Mouse (Mus musculus) NIH3T3 (cell line): ENCODE results near the gene Npr2.

ENCODE experiments used
- DNase-seq: peaks from one replicate; pipeline ENCODE4 v3.0.0-alpha.2; 2012; ENCODE audit warnings: low read depth

Npr2 gene

DNA sequence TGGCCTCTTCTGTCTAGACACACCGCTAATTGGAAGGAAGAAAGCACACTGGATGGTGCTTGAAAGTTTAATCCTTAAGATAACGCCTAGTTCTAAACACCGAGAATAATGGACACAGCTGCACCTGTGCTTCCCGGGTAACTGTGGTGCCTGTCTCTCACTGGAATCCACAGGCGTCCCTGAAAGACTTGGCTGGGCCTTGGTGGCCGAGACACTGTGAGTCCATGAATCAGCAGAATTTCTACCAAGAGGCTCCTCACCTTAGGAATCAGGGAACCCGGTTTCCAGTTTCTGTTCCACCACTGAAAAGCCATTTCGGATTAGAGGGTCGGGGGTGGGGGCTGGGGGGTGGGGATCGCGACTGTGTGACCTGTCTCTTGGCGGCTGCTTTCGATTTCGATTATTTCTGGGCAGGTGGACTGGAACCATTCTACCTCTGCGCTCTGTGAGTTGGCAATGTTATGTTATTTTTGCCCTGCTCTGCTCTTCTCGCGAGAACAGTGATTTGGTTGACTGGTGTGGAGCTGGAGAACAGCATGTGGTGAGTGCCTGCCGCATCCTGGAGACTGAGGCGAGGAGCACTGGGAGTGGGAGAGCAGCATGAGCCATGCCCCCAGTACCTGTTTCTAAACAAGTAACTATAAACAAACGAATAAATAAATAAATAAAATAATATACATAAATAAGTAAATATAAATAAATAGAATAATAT, 2.5 kb upstream of the Npr2 start:
- DNase-seq = no peak

DNA sequence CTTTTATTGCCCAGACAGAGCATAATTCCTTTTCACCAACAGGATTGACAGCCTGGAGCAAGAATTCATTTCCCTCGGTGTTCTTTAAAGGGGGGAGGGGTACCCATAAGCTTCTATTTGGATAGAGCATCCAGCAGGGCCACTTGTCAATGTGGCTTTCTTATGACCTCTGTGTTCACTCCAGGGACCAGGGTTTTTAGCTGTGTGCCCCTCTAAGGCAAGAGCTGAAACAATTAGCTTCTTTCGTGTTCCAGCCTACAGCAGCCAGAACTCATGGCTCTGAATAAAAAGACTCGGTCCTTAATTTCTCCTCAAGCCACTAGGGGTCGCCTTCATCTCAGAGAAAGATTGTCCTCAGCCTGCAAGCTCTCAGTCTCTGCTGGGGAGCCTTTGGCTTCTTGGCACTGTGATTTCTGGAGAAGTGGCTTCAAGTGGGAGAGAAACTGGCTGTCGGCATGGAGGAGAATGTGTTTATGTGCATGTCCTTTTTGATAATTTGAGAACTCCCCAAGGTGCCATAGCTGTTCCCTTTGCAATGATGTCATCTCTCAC, 1.6 kb upstream of the Npr2 start:
- DNase-seq = peak; percentile 89

DNA sequence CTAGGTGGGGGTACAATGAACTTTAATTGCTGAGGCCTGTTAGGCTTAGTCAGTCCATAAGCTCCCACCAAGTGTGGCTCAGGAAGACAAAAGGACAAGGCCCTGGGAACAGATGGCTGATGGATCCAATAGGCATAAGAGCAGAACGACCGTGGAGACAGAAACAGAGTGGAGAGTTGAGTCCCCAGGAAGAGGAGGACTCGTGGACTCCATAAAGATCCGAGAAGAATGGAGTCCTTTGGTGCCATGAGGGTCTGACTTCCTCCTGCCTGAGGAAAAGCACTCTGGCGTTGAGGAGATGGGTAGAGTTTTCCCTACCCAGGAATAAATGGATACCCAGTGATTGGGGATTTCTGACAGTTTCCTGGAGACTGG, 1.1 kb upstream of the Npr2 start:
- DNase-seq = no peak

DNA sequence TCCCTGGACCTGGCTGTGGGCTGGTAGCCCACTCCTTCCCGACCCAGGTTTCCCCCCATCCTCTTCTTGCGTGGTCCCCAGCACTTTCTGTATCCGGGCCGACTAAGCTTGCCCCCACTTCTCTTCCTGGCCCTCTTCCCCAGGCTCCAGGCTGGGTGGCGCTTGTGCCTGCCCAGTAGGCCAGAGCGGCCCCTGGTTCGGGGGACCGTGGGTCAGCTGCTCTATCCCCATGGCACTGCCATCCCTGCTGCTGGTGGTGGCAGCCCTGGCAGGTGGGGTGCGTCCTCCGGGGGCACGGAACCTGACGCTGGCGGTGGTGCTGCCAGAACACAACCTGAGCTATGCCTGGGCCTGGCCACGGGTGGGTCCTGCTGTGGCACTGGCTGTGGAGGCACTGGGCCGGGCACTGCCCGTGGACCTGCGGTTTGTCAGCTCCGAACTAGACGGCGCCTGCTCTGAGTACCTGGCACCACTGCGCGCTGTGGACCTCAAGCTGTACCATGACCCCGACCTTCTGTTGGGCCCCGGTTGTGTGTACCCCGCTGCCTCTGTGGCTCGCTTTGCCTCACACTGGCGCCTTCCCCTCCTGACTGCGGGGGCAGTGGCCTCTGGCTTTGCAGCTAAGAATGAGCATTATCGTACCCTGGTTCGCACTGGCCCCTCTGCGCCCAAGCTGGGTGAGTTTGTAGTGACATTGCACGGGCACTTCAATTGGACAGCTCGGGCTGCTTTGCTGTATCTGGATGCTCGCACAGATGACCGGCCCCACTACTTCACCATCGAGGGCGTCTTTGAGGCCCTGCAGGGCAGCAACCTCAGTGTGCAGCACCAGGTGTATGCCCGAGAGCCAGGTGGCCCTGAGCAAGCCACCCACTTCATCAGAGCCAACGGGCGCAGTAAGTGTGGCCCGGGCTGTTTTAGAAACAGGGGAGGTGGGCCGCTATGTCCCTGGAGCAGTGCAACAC, 503 bp downstream of the Npr2 start:
- DNase-seq = peak; percentile 38

DNA sequence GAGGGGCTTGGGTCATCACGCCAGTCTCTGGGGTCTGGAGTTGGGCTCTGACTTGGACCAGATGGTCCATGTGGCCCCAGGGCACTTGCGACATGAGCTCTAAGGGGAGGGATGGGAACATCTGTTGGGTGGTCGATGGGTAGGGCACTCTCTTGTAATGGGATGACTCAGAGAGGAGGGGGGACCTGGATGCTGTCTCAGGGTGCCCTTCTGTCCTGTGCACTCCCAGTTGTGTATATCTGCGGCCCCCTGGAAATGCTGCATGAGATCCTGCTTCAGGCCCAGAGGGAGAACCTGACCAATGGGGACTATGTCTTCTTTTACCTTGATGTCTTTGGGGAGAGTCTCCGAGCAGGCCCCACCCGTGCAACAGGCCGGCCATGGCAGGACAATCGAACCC, 1.6 kb downstream of the Npr2 start:
- no peak for DNase-seq

DNA sequence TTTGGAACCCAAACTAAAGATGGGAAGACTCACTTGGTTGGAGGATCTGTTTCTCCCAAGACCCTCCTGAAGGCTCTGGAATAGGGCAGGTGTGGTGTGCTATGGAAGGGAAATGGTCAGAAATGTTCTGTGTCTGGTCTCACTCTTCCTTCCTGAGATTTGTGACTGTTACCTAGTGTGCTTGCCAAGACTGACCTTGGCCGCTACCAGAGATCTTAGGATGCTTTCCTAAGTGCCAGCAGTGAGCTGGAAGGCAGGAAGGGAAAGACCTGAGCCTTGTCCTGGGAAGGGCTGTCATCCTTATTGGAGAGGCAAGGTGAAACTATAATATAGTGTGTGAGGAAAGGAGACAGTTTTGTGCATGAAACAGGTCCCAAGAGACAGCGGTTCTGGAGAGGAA, 2.0 kb downstream of the Npr2 start:
- no peak for DNase-seq

DNA sequence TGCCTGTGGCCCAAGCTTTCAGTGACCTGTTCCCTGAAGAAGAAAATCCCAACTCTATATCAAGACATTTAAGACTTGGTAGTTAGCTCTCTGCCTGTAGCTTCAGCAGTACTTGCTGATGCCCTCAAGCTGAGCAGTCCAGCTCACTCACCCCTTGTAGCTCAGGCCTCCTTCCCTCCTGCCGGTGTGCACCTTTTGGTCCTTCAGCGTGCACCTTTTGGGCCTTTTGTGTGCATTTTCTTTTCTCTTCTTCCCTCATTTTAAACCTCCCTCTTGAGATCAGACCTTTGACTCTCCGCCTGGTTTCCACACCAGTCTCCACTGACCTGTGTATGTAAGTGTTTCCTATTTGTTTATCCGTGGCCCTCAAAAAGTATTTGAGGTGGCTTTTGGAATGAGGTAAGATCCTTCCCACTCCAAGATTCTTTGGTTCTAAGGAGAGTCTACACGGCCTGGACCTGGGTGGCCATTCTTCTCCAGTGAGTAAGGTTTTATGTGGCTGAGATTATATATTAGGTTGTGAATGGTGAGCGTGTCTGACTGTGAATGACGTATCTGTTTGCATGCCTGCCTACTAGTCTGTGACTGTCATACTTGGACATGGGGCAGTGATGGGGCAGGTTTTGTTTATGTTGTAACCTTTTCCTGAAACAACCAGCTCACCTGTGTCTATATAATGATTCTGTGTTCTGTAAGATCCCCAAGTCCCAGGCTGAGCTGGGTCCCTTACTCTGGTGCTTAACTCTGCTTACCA, 3.1 kb downstream of the Npr2 start:
- DNase-seq = no peak

DNA sequence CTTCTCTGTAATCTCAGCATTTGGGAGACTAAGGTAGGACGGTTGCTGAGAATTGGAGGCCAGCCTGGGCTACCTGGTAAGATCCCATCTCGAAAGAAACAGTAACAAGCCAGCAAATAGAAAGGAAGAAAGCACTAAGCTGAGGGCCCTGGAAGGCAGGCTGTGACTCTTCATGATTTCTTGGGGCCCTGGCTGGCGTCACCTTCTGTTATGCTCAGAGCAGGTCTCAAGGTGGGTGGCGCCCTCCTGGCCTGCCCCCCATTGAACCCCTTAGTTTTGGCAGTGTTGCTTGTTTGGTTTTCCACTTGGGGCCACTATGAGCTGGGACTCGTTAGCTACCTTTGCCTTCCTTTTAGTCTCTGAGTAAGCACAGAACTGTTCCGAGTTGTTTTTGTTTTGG, 5.0 kb downstream of the Npr2 start:
- DNase-seq = no peak

DNA sequence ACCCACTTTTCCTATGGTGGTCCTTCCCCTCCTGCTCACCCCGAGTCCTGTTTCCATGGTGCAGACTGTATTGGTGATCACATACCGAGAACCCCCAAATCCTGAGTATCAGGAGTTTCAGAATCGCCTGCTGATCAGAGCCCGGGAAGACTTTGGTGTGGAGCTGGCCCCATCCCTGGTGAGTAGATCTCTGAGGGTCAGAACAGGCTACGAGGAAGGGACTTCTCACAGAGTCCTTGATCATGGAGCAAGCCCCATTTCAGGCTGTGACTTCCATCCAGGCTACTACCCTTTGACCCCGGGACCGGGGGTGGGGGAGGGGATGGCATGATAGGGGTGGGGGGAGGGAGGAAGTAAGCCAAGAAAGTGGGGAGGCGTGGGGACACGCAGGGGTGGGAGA, 8.3 kb downstream of the Npr2 start:
- no peak for DNase-seq

DNA sequence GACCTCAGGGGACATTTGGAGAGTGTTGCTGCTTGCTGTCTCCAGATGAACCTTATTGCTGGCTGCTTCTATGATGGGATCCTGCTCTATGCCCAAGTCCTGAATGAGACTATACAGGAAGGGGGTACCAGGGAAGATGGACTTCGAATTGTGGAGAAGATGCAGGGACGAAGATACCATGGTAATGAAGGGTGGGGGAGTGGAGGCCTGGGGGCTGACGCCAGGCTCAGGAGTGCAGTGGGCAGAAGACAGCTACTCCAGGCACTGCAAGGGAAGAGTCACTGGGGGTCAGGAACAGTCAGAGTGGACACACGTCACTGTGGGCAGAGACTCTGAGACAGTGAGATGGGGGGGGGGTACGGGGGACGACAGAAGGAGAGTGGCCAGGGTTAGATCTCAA, 8.8 kb downstream of the Npr2 start:
- DNase-seq = no peak

DNA sequence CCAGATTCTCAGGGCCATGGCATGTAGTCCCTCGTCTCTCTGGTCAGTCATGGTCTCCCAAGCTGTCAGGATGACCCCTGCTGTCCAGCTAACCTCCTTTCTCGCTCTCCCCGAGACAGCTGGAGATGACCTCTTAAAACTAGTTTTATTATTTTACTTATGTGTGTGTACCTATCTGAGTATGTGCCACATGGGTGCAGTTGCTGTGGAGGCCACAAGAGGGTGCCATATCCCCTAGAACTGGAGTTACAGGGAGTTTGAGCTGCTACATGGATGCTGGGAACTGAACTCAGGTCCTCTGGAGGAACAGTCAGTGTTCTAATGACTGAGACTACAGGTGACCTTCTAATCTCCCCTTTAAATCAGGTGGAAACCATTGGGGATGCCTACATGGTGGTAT, 18.0 kb downstream of the Npr2 start:
- DNase-seq = no peak

DNA sequence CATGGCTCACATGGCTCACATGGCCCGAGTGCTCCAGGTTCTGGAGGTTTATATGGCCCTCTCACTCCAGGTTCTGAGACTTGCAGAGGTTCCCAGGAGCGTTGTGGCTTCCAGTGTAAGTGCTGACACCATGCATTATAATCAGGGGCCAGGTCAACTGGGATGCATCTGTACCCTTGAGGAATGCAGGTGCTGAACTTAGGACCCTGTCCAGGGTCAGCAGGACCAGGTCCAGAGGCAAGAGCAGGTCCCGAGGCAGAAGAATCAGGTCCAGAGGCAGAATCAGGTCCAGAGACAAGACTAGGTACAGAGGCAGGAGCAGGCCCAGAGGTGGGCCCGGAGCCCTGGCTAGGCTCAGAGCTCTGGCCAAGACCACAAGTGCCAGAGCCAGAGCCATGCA, 21.0 kb downstream of the Npr2 start:
- no peak for DNase-seq

DNA sequence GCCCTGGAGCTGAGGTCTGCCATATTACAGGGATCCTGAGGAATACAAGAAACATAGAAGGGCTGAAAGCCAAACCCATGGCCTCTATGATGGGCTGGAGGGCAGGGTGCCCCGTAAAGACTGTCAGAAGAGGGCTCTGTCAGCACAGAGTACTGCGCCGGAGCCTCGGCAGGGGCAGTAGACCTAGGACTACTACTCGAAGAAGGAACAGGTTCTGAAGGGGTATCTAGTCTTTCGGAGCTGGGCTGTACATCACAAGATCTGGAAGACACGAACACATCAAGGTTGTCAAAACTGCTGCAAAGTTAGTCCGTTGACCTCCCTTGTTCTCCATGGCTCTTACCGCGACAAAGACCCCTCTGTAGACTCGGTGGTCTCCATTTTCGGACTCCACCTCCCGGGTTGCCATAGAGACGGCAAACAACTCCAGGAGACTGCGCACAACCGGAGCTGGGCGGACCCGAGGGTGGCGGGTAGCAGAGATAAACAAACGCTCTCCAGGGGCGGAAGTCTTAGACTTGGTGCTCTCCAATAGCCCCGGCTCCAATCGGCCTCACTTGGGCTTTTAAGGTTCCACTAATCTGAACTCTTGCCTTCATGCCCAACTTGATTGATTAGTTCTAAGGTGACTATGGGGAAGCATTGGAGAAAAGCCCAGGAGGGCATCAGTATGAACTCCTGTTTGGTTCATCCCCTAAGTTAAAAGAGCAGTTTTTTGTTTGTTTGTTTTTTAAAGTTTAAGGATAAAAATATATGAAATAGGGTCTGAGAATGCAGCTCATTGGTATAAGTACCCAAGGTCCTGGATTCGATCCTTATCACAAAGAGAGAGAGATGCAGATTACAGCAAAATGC, 21.7 kb downstream of the Npr2 start, which contains the start of gene Spag8:
Spag8 (minus strand) TSS at position 434 of the 855 bp plus-strand sequence.
- no peak for DNase-seq

DNA sequence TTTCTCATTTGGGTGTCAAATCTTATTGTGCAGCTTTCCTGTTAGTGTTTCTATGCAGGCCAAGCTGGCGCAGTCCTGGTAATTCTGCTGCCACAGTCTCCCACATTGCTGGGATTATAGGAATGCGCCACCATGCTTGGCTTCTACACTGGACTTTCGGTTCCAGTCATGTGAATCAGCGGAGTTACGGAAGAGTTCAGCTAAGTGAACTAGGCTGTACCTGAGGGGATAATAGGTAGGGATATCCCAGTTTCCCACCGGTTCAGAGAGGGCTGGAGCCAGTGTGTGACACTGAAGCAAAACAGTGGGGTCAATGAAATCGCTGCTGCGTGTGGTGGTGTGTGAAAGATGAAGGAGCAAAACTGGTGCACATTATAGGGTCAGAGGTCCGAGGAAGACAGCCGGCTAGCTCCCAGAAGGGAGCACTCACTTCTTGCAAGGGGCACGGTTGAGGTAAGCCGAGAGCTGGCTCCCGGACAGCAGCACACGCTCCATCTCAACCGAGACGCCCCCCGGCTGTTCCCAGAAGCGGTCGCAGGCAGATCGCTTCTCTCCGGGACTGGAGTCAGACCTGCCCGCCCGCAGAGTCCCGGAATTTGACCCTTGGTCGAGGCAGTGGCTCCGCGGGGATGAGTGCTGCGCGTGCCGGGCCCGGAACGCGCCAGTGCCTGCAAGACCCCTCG, 24.1 kb downstream of the Npr2 start:
- no peak for DNase-seq

DNA sequence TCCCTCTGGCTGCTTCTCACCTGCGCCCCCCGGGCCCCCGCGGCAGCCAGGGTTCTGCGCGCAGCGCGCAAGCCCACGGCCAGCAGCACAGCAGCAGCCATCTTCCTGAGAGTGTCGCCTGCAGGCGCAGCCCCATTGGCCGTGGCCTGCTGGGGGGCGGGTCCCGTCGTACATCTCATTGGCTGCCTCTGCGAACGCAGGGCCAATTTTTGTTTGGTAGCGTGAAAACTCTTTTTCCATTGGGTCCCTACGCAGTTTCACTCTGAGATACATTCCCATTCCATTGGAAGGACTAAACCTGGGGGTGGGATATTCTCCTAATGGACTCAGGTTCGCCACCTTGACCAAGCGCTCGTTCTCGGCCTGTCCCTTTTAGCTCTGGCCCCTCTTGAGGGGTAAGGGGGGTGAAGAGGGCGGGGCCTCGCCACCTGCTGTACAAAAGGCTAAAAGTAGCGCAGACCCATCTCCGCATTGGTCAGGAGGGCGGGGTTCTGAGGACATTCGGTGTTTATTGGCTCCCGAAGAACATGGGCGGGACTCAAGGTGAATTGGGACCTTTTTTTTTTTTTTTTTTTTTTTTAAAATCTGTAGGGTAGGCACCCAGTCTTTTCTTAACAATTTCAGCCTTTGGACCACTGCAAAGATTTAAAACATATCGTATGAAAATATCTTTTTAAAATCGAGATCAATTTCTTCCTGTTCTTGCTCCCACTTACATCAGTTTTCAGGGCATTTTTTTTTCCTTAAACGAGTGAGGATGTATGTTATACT, 24.8 kb downstream of the Npr2 start, which contains the start of gene Hint2:
Hint2 (minus strand) TSS at position 128 of the 771 bp plus-strand sequence.
- peak; percentile 95 for DNase-seq

DNA sequence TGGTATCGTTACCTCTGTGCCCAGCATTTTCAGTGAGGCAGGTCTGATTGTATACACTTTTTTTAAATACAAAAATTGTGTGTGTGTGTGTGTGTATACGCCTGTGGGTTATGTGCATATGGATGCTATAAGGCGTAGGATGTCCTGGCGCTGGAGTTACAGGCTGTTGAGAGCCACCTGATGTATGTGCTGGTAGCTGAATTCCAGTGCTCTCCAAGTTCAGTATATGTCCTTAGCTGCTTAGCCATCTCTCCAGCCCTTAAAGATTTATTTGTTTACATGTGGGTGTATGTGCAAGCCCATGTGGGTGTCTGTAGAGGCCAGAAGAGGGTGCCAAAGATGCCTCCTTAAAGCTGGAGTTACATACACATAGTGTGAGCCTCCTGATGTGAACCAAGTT, 25.4 kb downstream of the Npr2 start:
- DNase-seq = peak; percentile 26

DNA sequence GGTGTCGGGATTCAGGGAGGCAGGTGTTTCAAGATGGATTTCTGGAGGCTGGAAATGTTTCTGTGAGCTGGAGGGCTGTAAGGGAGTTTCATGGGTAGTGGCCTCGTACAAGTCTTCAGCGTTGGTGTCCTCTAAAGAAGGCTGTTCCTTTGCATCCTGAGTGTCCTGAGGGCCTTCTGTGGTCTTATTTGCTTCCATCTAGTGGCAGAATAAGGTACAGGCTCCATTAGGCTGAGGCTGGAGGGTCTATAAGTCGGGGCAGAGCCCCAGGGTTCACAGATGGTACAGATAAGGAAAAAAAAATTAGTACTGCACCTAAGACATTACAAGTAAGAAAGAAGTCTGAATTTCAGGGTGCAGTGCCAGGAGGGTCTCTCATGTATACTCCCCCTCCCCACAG, 34.7 kb downstream of the Npr2 start:
- DNase-seq = peak; percentile 44

DNA sequence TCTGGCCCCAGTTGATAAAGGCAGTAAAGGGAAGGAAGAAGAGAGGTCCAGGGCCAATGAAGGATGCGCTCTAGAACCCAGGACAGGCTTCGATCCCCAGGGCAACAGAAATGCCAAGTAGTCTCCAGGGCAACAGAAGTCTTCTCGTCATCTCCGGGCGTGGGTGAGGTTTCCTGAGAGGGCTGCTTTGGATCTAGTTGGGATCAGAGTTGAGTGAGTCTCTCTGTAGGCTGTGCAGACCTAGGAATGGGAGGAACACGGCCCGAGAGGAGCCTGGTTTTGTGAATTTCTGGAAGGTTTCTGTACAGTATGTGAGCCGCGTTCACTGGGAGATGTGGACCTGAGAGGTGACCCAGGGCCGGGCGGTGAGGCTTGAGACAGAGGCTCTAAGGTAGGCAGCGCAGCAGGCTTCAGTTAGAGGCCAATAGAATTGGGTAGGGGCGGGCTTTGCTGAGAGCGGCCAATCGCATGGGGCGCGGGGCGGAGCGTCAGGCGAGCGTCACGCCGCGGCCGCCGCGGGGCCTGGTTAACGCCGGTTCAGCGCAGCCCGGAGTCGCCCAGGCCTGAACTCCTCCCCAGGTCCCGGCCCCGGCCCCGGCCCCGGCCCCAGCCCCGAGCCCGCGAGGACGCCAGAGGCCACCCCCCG, 37.2 kb downstream of the Npr2 start, which contains the start of the genes Tmem8b and Fam221b:
Tmem8b (plus strand) TSS at position 190 of the 646 bp plus-strand sequence.
Fam221b (minus strand) TSS at position 364 of the 646 bp plus-strand sequence.
- DNase-seq = peak; percentile 90

DNA sequence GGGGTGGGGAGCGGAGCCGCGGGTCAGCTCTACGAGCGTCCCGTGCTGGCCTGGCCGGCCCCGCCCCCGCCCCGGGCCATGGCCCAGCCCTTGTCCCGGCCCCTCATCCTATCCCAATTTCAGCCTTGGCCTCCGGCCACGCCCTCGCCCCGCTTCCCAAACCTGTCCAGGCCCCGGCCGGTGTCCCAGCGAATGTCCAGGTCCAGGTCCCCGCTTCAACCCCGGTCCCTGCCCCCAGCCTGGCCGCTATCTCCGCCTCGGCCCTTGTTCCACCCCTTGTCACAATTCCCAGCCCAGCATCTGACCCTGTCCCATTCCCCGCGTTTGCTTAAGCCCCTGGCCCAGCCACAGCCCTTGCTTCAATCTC, 37.7 kb downstream of the Npr2 start:
- DNase-seq = no peak
